Mouse (Mus musculus): Measurements from ENCODE around the gene Ang. TPM values are rescaled to one million over a fixed set of nuclear protein-coding genes. Genes with fewer than 3 reads are reported as not detected.

Ang gene
- polyA plus RNA-seq (2012; rRNA removed) = 47.5 and 67.8 TPM in 2 replicates

GRCm38 (mm10) chr14:51090921-51091900 lies at the start of gene Ang, which contains the start of gene Rnase4:
Ang (plus strand) TSS chr14:51091150.
Rnase4 (plus strand) TSS chr14:51091077.
- DNase-seq (ENCODE audit: low read depth, low spot score) = no peak
- WGBS = 5% methylated on average over 33 of the region's 33 CpGs

DNA sequence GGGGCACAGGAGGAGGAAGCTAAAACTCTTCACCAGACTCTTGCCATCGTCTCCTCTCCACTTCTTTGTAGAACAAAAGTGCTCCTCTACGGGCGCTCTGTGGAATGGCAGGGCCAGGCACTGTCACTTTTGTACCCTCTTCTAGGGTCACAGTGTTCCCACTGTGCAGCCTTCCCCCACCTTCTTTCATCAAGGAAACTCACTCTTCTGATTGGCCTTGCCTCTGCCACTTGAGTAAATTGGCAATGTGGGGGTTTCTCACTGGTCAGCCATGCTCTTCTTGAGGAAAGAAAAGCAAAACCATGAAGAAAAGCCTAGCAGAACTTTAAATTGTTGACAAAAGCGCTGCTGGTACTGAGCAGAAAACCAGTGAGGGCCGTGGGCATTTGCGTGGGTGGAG lies 49.2 kb upstream of the Ang start, which contains the start of gene Rnase9:
Rnase9 (minus strand) TSS at position 101 of the 400 bp plus-strand sequence.
- 89% methylated on average over 6 of the region's 6 CpGs for WGBS

GRCm38 (mm10) chr14:51047846-51048245 lies 43.1 kb upstream of the Ang start:
- WGBS = 12% methylated on average over 5 of the region's 5 CpGs
- DNase-seq (ENCODE audit: low read depth, low spot score) = no peak

More for the DNA sequence above, 49.2 kb upstream of the Ang start, which contains the start of gene Rnase9:
- DNase-seq (ENCODE audit: low read depth, low spot score) = no peak

- 85% methylated on average over 2 of the region's 2 CpGs for WGBS
Observed at GRCm38 (mm10) chr14:51050063-51050462, 40.9 kb upstream of the Ang start, which contains the start of gene Rnase11. Rnase11 (minus strand) TSS chr14:51050163.

DNA sequence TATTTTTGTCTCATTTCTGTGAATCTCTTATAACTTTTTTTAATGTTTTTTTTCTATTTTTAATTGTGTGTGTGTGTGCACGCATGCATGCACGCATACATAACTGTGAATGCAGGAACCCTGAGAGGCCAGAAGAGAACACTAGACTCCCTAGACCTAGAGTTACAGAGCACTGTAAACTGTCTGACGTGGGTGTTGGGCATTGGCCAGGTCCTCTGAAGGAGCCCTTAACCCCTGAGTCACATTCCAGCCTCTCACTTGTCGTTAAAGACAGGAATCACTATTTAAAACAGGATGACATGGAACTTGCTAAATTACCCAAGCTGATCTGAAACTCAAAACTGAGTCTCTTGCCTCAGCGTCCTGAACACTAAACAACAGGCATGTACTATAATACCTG lies 39.0 kb upstream of the Ang start:
- DNase-seq (ENCODE audit: low read depth, low spot score) = no peak
- 49% methylated on average over 5 of the region's 5 CpGs for WGBS

More at GRCm38 (mm10) chr14:51050063-51050462, 40.9 kb upstream of the Ang start, which contains the start of gene Rnase11:
- DNase-seq (ENCODE audit: low read depth, low spot score) = no peak

- DNase-seq (ENCODE audit: low read depth, low spot score) = no peak
- 56% methylated on average over 5 of the region's 5 CpGs for WGBS
Observed at GRCm38 (mm10) chr14:51053176-51053575, 37.8 kb upstream of the Ang start.

DNA sequence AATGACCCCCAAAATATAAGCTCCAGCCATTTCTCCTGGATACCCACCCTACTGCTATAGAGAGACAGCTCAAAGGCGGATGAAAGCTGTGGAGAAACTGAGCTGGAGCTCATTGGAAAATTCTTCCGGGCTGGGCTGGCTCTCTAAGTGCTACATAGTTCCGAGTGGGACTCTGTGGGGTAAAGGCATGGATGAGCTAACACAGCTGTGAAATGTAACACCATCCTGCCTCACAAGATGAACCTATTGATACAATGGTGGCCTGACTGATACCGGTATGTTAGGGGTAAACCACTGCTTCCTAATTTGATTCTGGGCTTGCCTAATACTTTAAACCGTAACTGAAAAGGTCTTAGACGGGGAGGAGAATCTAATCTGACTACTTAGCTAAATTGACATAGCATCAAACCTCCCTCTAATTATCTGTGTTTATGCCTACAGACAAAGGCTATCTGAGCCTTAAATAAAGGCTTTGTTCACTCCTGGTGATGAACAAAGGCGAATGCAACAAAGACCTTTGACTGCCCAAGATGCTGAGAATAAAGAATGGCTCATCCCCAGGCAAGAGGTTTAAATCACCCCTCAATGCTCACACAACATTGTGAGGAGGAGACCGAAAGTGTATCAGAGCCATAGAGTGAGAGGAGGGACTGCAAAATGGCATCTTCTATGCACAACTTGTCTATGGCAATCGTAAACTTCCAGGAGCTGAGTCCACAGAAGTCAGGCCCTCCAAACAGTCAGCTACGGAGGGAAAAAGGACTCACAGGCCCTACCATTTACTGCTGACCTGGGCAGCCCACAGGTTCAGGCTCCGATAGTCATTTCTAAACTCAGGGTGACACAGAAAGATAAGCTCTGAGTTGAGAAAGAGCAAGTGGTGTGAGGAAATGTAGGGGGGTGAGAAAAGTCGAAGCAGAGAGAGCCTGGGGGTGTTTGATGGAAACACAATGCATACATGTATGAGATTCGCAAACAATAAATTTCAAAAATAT lies 36.4 kb upstream of the Ang start:
- DNase-seq (ENCODE audit: low read depth, low spot score) = no peak
- 81% methylated on average over 13 of the region's 13 CpGs for WGBS

DNA sequence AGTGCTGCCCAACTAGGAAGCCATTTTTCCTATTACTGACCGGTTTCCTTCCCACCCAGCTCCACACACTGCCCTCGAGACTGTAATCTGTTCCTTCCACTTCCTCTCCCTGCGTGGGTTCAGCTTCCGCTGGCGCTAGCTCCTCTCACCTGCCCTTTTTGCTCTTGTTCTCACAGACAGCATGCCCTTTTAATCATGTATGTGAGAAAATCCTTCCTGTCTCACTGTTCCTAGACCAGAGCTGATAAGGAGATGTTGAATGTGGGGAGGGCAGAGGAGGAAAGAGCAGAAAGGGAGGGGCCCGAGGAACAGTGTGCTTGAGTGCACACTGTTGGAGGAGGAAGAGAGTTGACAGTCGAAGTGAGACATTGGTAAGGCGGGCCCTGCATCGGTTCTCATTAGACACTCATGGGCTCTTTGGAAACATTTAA lies 33.5 kb upstream of the Ang start, which contains the start of gene Rnase12:
Rnase12 (minus strand) TSS at position 261 of the 431 bp plus-strand sequence.
- DNase-seq (ENCODE audit: low read depth, low spot score) = no peak
- WGBS = 20% methylated on average over 9 of the region's 9 CpGs

- DNase-seq (ENCODE audit: low read depth, low spot score) = no peak
- 89% methylated on average over 5 of the region's 5 CpGs for WGBS
Observed at GRCm38 (mm10) chr14:51060761-51061160, 30.2 kb upstream of the Ang start.

DNA sequence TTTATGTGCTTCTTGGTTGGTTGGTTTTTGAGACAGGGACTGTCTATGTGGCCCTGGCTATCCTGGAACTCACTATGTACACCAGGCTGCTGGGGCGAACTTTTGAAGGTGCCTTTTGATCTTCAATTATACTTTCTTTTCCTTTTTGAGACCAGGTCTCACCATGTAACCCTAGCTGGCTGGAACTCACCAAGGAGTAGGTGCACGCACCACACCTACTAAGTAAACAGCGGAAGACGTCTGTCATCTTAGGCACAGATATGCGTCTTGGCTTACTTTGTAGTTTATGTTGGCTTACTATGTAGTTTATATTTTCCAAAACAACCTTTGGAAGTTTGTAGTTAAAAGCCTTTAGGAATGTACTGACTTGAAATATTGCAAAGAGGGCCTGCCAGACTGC lies 22.0 kb upstream of the Ang start:
- 28% methylated on average over 5 of the region's 5 CpGs for WGBS
- no peak for DNase-seq (ENCODE audit: low read depth, low spot score)

- no peak for DNase-seq (ENCODE audit: low read depth, low spot score)
- WGBS = 81% methylated on average over 2 of the region's 2 CpGs
Observed at GRCm38 (mm10) chr14:51069617-51070016, 21.3 kb upstream of the Ang start.

GRCm38 (mm10) chr14:51074335-51074734 lies 16.6 kb upstream of the Ang start, which contains the start of gene Olfr750:
Olfr750 (minus strand) TSS chr14:51074435.
- DNase-seq (ENCODE audit: low read depth, low spot score) = no peak
- 92% methylated on average over 3 of the region's 3 CpGs for WGBS

- WGBS = 92% methylated on average over 1 of the region's 1 CpGs
- DNase-seq (ENCODE audit: low read depth, low spot score) = no peak
Observed at GRCm38 (mm10) chr14:51079180-51079579, 11.8 kb upstream of the Ang start.

DNA sequence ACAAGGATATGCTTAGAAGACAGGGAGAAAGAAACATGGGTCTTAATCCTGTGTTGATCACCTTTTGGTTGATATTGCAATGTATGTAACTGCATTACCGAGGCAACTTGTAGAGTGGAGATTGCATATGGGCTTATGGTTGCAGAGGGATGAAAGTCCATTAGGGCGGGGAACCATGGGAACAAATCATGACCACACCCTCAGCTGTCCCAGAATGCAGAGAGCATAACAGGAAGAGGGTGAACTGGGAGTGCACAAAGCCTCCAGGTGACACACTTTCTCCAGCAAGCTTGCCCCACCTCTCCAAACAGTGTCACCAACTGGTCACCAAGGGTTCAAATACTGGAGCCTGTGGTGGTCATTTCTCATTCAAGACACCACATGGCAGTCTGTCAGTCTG lies 9.9 kb upstream of the Ang start:
- no peak for DNase-seq (ENCODE audit: low read depth, low spot score)
- 53% methylated on average over 2 of the region's 2 CpGs for WGBS

DNA sequence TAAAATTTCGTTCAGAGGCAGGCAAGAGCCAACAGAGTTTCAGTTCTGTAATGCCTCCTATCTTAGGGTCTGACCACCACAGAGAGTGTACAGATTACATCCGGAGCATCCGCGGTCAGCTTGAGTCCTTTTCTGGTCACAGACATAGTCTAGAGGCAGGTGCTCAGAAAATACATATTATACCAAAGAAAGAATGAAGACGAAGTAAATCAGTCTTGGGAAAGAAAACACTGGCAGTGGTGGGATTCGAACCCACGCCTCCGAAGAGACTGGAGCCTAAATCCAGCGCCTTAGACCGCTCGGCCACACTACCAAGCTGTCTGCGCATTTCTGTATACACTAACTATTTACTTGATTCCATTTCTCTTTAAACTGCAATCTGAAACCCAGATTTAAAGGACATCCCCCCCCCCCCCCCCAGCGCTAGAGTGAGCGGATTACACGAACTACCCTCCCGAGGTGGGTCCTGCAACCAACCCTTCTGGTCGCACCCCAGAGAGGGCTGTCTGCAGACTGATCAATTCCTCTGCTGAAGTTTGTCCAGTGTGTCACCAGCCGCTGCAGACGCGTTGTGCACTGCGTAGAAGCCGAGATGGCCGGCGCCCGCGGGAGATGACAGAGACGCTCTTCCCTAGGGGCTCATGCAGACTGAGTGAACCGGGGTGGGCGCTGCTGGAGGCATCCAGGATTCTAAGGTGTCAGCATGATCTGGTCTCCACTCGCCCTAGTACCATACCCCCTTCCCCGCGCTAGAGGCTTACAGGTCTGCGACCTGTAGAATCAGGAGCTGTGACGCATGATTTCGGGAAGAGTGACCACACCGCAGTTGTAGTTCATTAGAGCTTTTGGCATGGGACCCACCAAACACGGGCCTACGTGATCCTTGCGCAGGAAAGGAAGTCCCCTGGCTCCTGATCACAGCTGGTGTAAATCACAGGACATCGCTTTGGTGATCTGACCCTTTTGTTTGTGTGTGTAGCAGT lies 8.1 kb upstream of the Ang start:
- no peak for DNase-seq (ENCODE audit: low read depth, low spot score)
- 13% methylated on average over 40 of the region's 40 CpGs for WGBS

DNA sequence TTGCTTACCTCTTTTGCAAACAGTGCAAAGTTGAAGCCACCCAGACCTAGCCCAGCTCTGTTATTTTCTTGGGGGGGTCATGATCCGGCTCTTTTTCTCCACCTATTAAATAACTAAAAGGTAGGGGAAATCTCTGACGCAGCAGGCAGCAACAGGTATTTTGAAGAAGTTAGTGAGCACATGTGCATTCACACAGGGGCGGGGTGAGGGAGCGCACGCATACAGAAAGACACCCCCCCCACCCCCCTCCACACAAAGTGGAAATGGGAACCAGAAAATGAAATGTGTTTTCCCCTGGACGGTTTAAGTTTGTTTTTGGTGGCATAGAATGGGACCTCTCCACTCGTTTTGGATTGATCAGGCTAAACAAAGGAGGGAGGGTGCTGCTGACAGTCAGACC lies 7.1 kb upstream of the Ang start:
- DNase-seq (ENCODE audit: low read depth, low spot score) = no peak
- WGBS = 50% methylated on average over 7 of the region's 7 CpGs

DNA sequence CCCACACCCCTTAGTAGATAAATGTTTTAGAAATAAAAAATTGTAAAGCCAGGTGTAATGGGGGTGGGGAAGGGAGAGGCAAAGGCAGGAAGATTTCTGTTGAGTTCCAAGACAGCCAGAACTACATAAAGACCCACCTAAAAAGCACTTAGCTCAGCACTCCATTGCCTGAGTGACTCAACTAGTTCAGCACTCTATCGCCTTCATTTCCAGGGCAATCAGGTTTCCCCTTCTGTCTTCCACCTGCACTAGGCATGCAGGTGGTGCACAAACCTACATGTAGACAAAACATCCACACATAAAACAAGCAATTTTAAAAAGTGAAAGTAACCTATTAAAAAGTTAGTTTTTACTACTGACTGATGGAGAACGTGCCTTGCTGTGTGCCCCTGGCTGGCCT lies 5.9 kb upstream of the Ang start:
- no peak for DNase-seq (ENCODE audit: low read depth, low spot score)
- 64% methylated on average over 2 of the region's 2 CpGs for WGBS

DNA sequence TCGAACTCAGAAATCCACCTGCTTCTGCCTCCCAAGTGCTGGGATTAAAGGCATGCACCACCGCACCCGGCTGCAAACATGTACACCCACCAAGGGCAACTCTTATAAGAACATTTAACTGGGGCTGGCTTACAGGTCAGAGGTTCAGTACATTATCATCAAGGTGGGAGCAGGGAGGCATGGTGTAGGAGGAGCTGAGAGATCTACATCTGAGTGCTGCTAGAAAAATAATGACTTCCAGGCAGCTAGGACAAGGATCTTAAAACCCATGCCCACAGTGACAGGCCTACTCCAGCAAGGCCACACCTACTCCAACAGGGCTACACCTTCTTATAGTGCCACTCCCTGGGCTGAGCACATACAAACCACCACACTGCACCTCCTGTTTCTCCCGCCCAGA lies 5.0 kb upstream of the Ang start:
- 56% methylated on average over 4 of the region's 4 CpGs for WGBS

More for the DNA sequence above, 5.0 kb upstream of the Ang start:
- no peak for DNase-seq (ENCODE audit: low read depth, low spot score)
